Mouse (Mus musculus) heart, adult 9 months (tissue): ENCODE measurements around the gene Hoxb8.

ENCODE experiments used
- DNase-seq, 2 experiments: peaks; one replicate each; pipeline ENCODE4 v3.0.0; 2022; ENCODE audit warnings: low spot score in 2 of 2

The Hoxb8 gene

GRCm38 (mm10) chr11:96314671-96315343, 33.1 kb downstream of the Hoxb8 start:
- DNase-seq: no peak

- no peak for DNase-seq
Measured at GRCm38 (mm10) chr11:96315344-96315681, 33.6 kb downstream of the Hoxb8 start.

GRCm38 (mm10) chr11:96316696-96317607, 35.2 kb downstream of the Hoxb8 start:
- DNase-seq: no peak

- no peak for DNase-seq
Measured at GRCm38 (mm10) chr11:96317608-96318367, 36.1 kb downstream of the Hoxb8 start, which contains the start of gene Hoxb4. Gene Hoxb4, plus strand, starts transcription at chr11:96318267.

- DNase-seq: peak; percentile 56 to 80
Measured at GRCm38 (mm10) chr11:96318368-96319070, 36.8 kb downstream of the Hoxb8 start.

GRCm38 (mm10) chr11:96319071-96319902, 37.6 kb downstream of the Hoxb8 start:
- no peak for DNase-seq

- no peak for DNase-seq
Measured at GRCm38 (mm10) chr11:96319910-96320309, 38.2 kb downstream of the Hoxb8 start.

- DNase-seq: no peak
Measured at GRCm38 (mm10) chr11:96320688-96321087, 39.0 kb downstream of the Hoxb8 start.

- DNase-seq: no peak
Measured at GRCm38 (mm10) chr11:96321846-96322245, 40.1 kb downstream of the Hoxb8 start.

GRCm38 (mm10) chr11:96322738-96323137, 41.0 kb downstream of the Hoxb8 start:
- no peak for DNase-seq

- no peak for DNase-seq
Measured at GRCm38 (mm10) chr11:96323154-96323553, 41.4 kb downstream of the Hoxb8 start, which contains the start of gene Hoxb3. Gene Hoxb3, plus strand, starts transcription at chr11:96323326.

- no peak for DNase-seq
Measured at GRCm38 (mm10) chr11:96324125-96324524, 42.4 kb downstream of the Hoxb8 start.

GRCm38 (mm10) chr11:96324965-96325364, 43.3 kb downstream of the Hoxb8 start:
- DNase-seq: no peak

- no peak for DNase-seq
Measured at GRCm38 (mm10) chr11:96325747-96326212, 44.1 kb downstream of the Hoxb8 start.

- no peak for DNase-seq
Measured at GRCm38 (mm10) chr11:96326705-96327104, 45.0 kb downstream of the Hoxb8 start.

- no peak for DNase-seq
Measured at GRCm38 (mm10) chr11:96327122-96327521, 45.4 kb downstream of the Hoxb8 start.

- DNase-seq: no peak
Measured at GRCm38 (mm10) chr11:96327750-96328149, 46.0 kb downstream of the Hoxb8 start.

GRCm38 (mm10) chr11:96328605-96329004, 46.9 kb downstream of the Hoxb8 start:
- no peak for DNase-seq

GRCm38 (mm10) chr11:96332105-96332504, 50.4 kb downstream of the Hoxb8 start:
- no peak for DNase-seq

- DNase-seq: no peak
Measured at GRCm38 (mm10) chr11:96332618-96333032, 50.9 kb downstream of the Hoxb8 start.
